Mouse (Mus musculus): ENCODE measurements around the gene Pex19. TPM values are rescaled to one million over a fixed set of nuclear protein-coding genes. Genes with fewer than 3 reads are reported as not detected.

Pex19 gene
- 97.5 and 107 TPM in 2 replicates for polyA plus RNA-seq (2012; rRNA removed)

GRCm38 (mm10) chr1:172126376-172127347 is at the start of gene Pex19:
Gene Pex19, plus strand, starts transcription at chr1:172126755.

GRCm38 (mm10) chr1:172082101-172082898 is 44.3 kb upstream of the Pex19 start, which contains the start of the genes Copa and Ncstn:
Gene Copa, plus strand, starts transcription at chr1:172082529.
Gene Ncstn, minus strand, starts transcription at chr1:172082795.

DNA sequence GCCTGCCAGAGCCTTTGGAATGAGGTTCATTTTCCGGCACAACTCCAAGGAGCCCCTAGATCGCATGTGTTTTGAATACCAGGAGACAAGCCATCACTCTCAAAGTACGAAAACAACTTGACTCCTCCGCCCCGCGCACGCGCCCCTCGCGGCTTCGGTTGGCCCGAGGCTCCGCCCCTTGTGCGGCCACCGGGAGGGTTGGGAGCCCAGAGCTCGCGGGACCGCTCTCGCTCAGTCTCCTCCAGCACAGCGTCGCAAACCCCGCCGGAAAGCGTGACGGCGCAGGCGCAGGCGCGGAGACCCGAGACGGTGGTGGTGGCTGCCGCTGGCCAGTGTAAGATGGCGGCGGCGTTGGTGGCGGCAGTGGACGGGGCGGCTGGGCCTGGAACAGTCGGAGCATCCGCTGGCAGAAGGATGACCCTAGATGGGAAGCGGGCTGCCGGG is 21.3 kb downstream of the Pex19 start, which contains the start of gene Dcaf8:
Gene Dcaf8, plus strand, starts transcription at position 250 of the 444 bp plus-strand sequence.

Other genes starting within 250 kb of the Pex19 start
- 0.06 TPM in 2 replicates for gene Gm10521, start 231.1 kb upstream of the Pex19 start, polyA plus RNA-seq (2012; rRNA removed)
- 0.11 and 0.12 TPM in 2 replicates for gene Slamf6, start 209.2 kb upstream of the Pex19 start, polyA plus RNA-seq (2012; rRNA removed)
- 72.0 and 73.5 TPM in 2 replicates for gene Vangl2, start 98.3 kb upstream of the Pex19 start, polyA plus RNA-seq (2012; rRNA removed)
- gene Nhlh1, start 69.2 kb upstream of the Pex19 start, polyA plus RNA-seq (2012; rRNA removed): 18.0 and 23.1 TPM in 2 replicates
- gene Copa, start 44.2 kb upstream of the Pex19 start, polyA plus RNA-seq (2012; rRNA removed): 140 and 160 TPM in 2 replicates
- gene Ncstn, start 44.0 kb upstream of the Pex19 start, polyA plus RNA-seq (2012; rRNA removed): 130 and 138 TPM in 2 replicates
- gene Dcaf8, start 21.3 kb downstream of the Pex19 start, polyA plus RNA-seq (2012; rRNA removed): 87.9 and 89.8 TPM in 2 replicates
- 285 and 347 TPM in 2 replicates for gene Pea15a, start 80.0 kb downstream of the Pex19 start, polyA plus RNA-seq (2012; rRNA removed)
- gene Casq1, start 93.1 kb downstream of the Pex19 start, polyA plus RNA-seq (2012; rRNA removed): 4.5 and 6.8 TPM in 2 replicates
- 0.05 and 0.09 TPM in 2 replicates for gene Atp1a4, start 131.7 kb downstream of the Pex19 start, polyA plus RNA-seq (2012; rRNA removed)
- 120 and 170 TPM in 2 replicates for gene Igsf8, start 134.9 kb downstream of the Pex19 start, polyA plus RNA-seq (2012; rRNA removed)
- 62.6 and 63.5 TPM in 2 replicates for gene Atp1a2, start 171.3 kb downstream of the Pex19 start, polyA plus RNA-seq (2012; rRNA removed)
- gene Kcnj9, start 202.6 kb downstream of the Pex19 start, polyA plus RNA-seq (2012; rRNA removed): 5.3 and 6.3 TPM in 2 replicates
- gene Kcnj10, start 214.5 kb downstream of the Pex19 start, polyA plus RNA-seq (2012; rRNA removed): 3.7 and 4.3 TPM in 2 replicates
- 7.9 and 8.1 TPM in 2 replicates for gene Pigm, start 249.8 kb downstream of the Pex19 start, polyA plus RNA-seq (2012; rRNA removed)

All from central nervous system, embryonic 14 days (tissue).